Mouse (Mus musculus): Measurements from ENCODE around the gene Synj1. TPM values are rescaled to one million over a fixed set of nuclear protein-coding genes. Genes with fewer than 3 reads are reported as not detected.

The Synj1 gene
- polyA plus RNA-seq, 1 experiment from 2014 or later = 19.8 TPM

- ATAC-seq = no peak
- H3K36me3 ChIP-seq = peaks cover 27% of the 10 kb centered on the region
- peak overlapping the region; percentile 81 for H3K4me3 ChIP-seq
- H3K27ac ChIP-seq = peak overlapping the region; percentile 83
- peak overlapping the region; percentile 88 for H3K9ac ChIP-seq
- peaks cover 12% of the 10 kb centered on the region for H3K4me1 ChIP-seq
- no peaks in the 10 kb centered on the region for H3K27me3 ChIP-seq (replicated peaks)
- WGBS (ENCODE audit: insufficient replicate concordance) = 23% methylated on average over 13 of the region's 13 CpGs
- peak overlapping the region; percentile 92 for H3K4me2 ChIP-seq
- no peaks in the 10 kb centered on the region for H3K9me3 ChIP-seq (replicated peaks)
These were observed 77.5 kb downstream of the Synj1 start for GRCm38 (mm10) chr16:90933534-90934176.

GRCm38 (mm10) chr16:90927446-90927845 is 83.7 kb downstream of the Synj1 start:
- ATAC-seq = no peak
- H3K4me1 ChIP-seq = no peaks in the 10 kb centered on the region
- no peak overlapping the region for H3K4me3 ChIP-seq
- H3K9ac ChIP-seq = no peak overlapping the region
- 87% methylated on average over 4 of the region's 4 CpGs for WGBS (ENCODE audit: insufficient replicate concordance)
- no peak overlapping the region for H3K27ac ChIP-seq
- no peaks in the 10 kb centered on the region for H3K27me3 ChIP-seq (replicated peaks)
- H3K36me3 ChIP-seq = peaks cover 51% of the 10 kb centered on the region
- H3K9me3 ChIP-seq (replicated peaks) = no peaks in the 10 kb centered on the region
- no peak overlapping the region for H3K4me2 ChIP-seq

- Histone ChIP-seq H3K9ac (no peak overlapping the region), H3K27ac (no peak overlapping the region), H3K4me1 (no peaks in the 10 kb centered on the region), H3K36me3 (peaks cover 51% of the 10 kb centered on the region), H3K27me3 (replicated peaks) (no peaks in the 10 kb centered on the region), H3K9me3 (replicated peaks) (no peaks in the 10 kb centered on the region), H3K4me2 (no peak overlapping the region), H3K4me3 (no peak overlapping the region)
- ATAC-seq = no peak
- WGBS (ENCODE audit: insufficient replicate concordance) = 32% methylated on average over 5 of the region's 5 CpGs
These were observed 85.6 kb downstream of the Synj1 start for GRCm38 (mm10) chr16:90925461-90925860.

GRCm38 (mm10) chr16:90924606-90925370 is 86.3 kb downstream of the Synj1 start:
- H3K27me3 ChIP-seq (replicated peaks) = no peaks in the 10 kb centered on the region
- H3K36me3 ChIP-seq = peaks cover 51% of the 10 kb centered on the region
- no peak overlapping the region for H3K27ac ChIP-seq
- H3K9ac ChIP-seq = no peak overlapping the region
- no peak overlapping the region for H3K4me3 ChIP-seq
- H3K9me3 ChIP-seq (replicated peaks) = no peaks in the 10 kb centered on the region
- no peaks in the 10 kb centered on the region for H3K4me1 ChIP-seq
- ATAC-seq = peak; percentile 42
- H3K4me2 ChIP-seq = no peak overlapping the region
- WGBS (ENCODE audit: insufficient replicate concordance) = 74% methylated on average over 13 of the region's 13 CpGs

DNA sequence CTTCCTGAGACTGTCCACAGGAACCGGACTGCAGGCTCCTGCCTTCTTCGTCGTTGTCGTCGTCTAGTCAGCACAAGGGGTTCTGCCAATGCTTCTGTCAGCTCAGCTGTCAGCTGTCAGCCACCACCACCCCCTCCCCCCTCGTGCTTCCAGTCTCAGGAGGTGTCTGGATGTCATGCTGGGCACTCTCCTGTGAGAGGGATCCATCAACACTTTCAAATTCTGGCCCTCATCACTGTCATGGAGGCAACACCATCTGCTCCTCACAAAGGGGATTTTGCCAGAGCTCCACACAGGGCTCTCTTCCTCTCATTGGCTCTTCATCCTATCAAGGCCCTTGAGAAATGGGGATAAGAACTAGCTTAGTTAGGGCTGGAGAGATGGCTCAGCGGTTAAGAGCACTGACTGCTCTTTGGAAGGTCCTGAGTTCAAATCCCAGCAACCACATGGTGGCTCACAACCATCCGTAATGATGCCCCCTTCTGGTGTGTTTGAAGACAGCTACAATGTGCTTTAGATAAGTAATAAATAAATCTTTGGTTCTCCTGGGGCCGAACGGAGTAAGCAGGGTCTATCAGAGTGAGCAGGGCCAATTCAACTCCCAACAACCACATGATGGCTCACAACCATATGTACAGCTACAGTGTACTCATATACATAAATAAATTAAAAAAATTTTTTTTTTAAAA is 89.5 kb downstream of the Synj1 start:
- no peak for ATAC-seq
- WGBS (ENCODE audit: insufficient replicate concordance) = 41% methylated on average over 10 of the region's 10 CpGs
- H3K4me3 ChIP-seq = no peak overlapping the region
- H3K27ac ChIP-seq = no peak overlapping the region
- no peaks in the 10 kb centered on the region for H3K4me1 ChIP-seq
- H3K4me2 ChIP-seq = no peak overlapping the region
- H3K9ac ChIP-seq = no peak overlapping the region
- H3K9me3 ChIP-seq (replicated peaks) = no peaks in the 10 kb centered on the region
- H3K36me3 ChIP-seq = peaks cover 20% of the 10 kb centered on the region
- H3K27me3 ChIP-seq (replicated peaks) = peaks cover 19% of the 10 kb centered on the region

DNA sequence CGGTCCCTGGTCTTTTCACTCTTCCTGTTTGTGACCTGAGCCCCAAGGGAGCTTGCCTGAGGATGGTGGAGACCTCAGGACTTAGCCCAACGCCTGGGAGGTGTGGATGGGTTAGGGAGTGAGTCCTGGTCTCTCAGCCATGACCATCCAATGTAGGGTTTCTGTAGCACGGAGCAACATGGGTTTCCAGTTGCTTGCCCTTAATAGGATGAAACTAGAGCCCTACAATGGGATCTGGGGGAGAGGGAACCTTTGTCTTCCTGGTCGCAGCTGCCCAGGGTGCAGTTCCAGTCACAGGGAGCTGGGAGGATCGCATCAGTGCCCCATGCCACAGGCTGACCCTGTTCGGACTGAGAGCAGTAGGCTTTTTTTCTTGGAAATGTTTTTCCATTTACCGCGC is 94.0 kb downstream of the Synj1 start:
- no peak for ATAC-seq
- WGBS (ENCODE audit: insufficient replicate concordance) = 63% methylated on average over 8 of the region's 8 CpGs
- no peak overlapping the region for H3K27ac ChIP-seq

GRCm38 (mm10) chr16:90916040-90916481 is 95.0 kb downstream of the Synj1 start:
- Histone ChIP-seq H3K27me3 (replicated peaks) (peaks cover 33% of the 10 kb centered on the region), H3K4me2 (no peak overlapping the region), H3K9ac (no peak overlapping the region), H3K27ac (no peak overlapping the region), H3K9me3 (replicated peaks) (no peaks in the 10 kb centered on the region), H3K4me1 (no peaks in the 10 kb centered on the region), H3K36me3 (no peaks in the 10 kb centered on the region), H3K4me3 (no peak overlapping the region)
- ATAC-seq = no peak
- 18% methylated on average over 12 of the region's 12 CpGs for WGBS (ENCODE audit: insufficient replicate concordance)

More for the DNA sequence above, 94.0 kb downstream of the Synj1 start:
- no peaks in the 10 kb centered on the region for H3K4me1 ChIP-seq
- no peak overlapping the region for H3K4me3 ChIP-seq
- H3K4me2 ChIP-seq = no peak overlapping the region
- peaks cover 33% of the 10 kb centered on the region for H3K27me3 ChIP-seq (replicated peaks)
- H3K9ac ChIP-seq = no peak overlapping the region
- H3K9me3 ChIP-seq (replicated peaks) = no peaks in the 10 kb centered on the region
- H3K36me3 ChIP-seq = no peaks in the 10 kb centered on the region

- no peak for ATAC-seq
- 77% methylated on average over 13 of the region's 13 CpGs for WGBS (ENCODE audit: insufficient replicate concordance)
- no peak overlapping the region for H3K4me3 ChIP-seq
- H3K27me3 ChIP-seq (replicated peaks) = peaks cover 39% of the 10 kb centered on the region
- H3K9me3 ChIP-seq (replicated peaks) = no peaks in the 10 kb centered on the region
- H3K27ac ChIP-seq = no peak overlapping the region
- no peak overlapping the region for H3K9ac ChIP-seq
- H3K4me1 ChIP-seq = no peaks in the 10 kb centered on the region
- H3K36me3 ChIP-seq = no peaks in the 10 kb centered on the region
- no peak overlapping the region for H3K4me2 ChIP-seq
These were observed 99.3 kb downstream of the Synj1 start for GRCm38 (mm10) chr16:90911766-90912165.

DNA sequence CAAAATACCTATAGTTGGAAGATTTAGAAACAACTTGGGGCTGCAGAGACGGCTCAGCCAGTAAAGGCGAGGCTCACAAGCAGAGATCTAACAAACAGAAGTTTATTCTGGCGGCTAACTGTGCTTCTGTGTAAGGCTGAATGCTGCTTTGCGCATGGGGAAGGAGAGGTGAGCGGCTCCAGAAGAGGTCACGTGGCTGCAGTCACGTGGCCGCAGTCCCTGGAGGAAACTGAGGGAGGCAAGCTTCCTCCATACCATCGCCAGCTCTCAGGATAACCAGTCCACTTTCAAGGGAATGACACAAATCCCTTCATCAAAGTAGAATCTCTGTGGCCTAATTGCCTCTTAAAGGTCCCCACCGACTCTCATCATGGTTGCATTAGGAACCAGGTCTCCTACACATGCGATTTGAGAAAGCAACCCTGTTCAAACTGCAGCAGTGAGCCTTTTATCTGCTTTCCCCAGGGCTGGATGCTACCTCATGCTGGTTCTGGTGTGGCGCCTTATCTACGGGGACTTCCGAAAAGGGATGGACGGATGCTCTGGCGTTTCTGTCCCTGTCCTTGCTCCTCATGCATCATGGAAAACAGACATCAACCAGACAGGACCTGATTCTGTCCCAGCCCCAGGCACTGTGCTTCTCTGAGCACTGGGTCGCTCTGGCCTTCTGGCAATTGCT is 100.1 kb downstream of the Synj1 start:
- ATAC-seq = no peak
- no peaks in the 10 kb centered on the region for H3K4me1 ChIP-seq
- no peak overlapping the region for H3K9ac ChIP-seq
- H3K4me2 ChIP-seq = no peak overlapping the region
- H3K27me3 ChIP-seq (replicated peaks) = peaks cover 32% of the 10 kb centered on the region
- H3K9me3 ChIP-seq (replicated peaks) = no peaks in the 10 kb centered on the region
- H3K36me3 ChIP-seq = no peaks in the 10 kb centered on the region
- H3K27ac ChIP-seq = no peak overlapping the region
- no peak overlapping the region for H3K4me3 ChIP-seq
- 46% methylated on average over 17 of the region's 17 CpGs for WGBS (ENCODE audit: insufficient replicate concordance)

DNA sequence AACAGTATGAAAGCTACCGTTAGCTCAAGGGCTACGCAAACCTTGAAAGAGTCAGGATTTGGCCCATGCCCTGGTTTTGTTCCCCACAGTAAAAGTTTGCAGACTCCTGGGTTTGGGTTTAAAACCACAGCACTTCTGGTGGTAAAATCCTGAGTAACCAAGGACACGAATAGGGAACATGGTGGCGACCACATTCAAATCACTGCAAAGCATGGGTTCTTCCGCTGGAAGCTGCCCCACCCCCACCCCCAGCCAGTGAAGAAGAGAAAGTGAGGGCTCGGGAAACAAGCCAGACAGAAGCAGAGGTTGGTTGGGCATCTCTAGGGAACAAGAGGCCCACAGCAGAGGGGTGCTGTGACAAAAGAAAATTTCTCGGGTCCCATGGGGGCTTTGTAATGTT is 103.9 kb downstream of the Synj1 start:
- H3K36me3 ChIP-seq = no peaks in the 10 kb centered on the region
- 41% methylated on average over 7 of the region's 7 CpGs for WGBS (ENCODE audit: insufficient replicate concordance)
- H3K4me2 ChIP-seq = no peak overlapping the region
- H3K9ac ChIP-seq = no peak overlapping the region
- H3K9me3 ChIP-seq (replicated peaks) = no peaks in the 10 kb centered on the region
- no peak for ATAC-seq
- H3K27ac ChIP-seq = no peak overlapping the region
- H3K4me3 ChIP-seq = no peak overlapping the region
- peaks cover 54% of the 10 kb centered on the region for H3K27me3 ChIP-seq (replicated peaks)
- no peaks in the 10 kb centered on the region for H3K4me1 ChIP-seq

DNA sequence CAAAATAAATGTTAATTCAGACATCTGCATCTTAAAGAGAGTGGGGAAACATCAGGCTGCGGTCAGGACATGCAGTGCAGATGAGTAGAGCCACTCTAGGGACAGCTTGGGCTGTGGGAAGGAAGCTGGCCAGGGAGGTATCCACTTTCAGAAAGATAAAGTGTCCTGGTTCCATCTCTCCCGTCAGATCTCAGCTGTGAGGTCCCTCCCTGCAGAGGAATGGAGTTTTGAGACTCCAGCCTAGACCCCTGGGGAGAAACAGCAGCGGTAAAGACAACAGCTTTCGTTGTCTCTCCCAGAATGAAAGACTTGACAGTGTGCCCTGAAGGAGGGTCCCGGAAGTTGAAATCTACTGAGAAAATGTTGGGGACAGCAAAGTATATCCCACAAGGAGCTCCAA is 107.8 kb downstream of the Synj1 start:
- H3K4me3 ChIP-seq = no peak overlapping the region

GRCm38 (mm10) chr16:90901364-90901763 is 109.7 kb downstream of the Synj1 start:
- Histone ChIP-seq H3K27ac (no peak overlapping the region), H3K36me3 (no peaks in the 10 kb centered on the region), H3K4me2 (no peak overlapping the region), H3K9me3 (replicated peaks) (no peaks in the 10 kb centered on the region), H3K27me3 (replicated peaks) (peaks cover 30% of the 10 kb centered on the region), H3K4me1 (no peaks in the 10 kb centered on the region), H3K4me3 (no peak overlapping the region), H3K9ac (no peak overlapping the region)
- no peak for ATAC-seq
- 49% methylated on average over 3 of the region's 4 CpGs for WGBS (ENCODE audit: insufficient replicate concordance)

More for the DNA sequence above, 107.8 kb downstream of the Synj1 start:
- Histone ChIP-seq H3K27ac (no peak overlapping the region), H3K36me3 (no peaks in the 10 kb centered on the region), H3K4me1 (no peaks in the 10 kb centered on the region), H3K9ac (no peak overlapping the region), H3K4me2 (no peak overlapping the region), H3K9me3 (replicated peaks) (no peaks in the 10 kb centered on the region), H3K27me3 (replicated peaks) (peaks cover 38% of the 10 kb centered on the region)
- ATAC-seq = no peak
- 41% methylated on average over 5 of the region's 5 CpGs for WGBS (ENCODE audit: insufficient replicate concordance)
